Mouse (Mus musculus): ENCODE data around the gene Ccdc61.

The Ccdc61 gene

DNA sequence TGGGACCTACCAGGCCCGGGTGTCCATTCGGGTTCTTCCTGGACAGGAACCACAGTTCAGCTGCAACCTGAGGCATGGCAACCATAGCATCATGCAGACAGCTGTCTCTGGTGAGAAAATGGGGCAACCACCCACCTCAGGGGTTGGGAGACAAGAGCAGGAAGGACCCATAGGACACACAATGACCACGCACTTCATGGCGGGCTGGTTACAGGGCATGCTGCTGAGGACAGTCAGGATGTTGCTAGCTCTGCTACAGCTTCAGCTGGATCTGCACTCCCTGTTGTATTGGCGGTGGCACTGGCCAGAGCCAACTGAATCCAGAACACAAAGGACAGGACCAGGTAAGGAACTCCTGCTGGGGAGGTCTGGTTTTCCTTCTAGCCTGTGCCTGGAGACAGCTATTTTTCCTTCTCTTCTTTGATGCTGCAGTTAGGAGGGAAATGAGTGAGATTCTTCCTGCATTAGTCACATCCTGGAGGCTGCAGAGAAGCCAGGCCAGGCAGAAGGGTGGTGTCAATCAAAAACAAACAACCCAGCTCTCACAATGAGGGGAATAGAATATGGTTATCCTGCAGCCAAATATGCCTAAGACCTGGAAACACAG is 51.8 kb downstream of the Ccdc61 start:
- DNase-seq (ENCODE audit: low spot score): no peak

- no peak for DNase-seq (ENCODE audit: low spot score)
Measured at GRCm38 (mm10) chr7:18848395-18848794, 61.8 kb downstream of the Ccdc61 start.

- DNase-seq (ENCODE audit: low spot score): no peak
Measured at GRCm38 (mm10) chr7:18844811-18845210, 65.4 kb downstream of the Ccdc61 start.

GRCm38 (mm10) chr7:18841174-18841567 is 69.0 kb downstream of the Ccdc61 start:
- DNase-seq (ENCODE audit: low spot score): no peak

All from testis, postnatal 10 days (tissue).